Mouse (Mus musculus) CH12.LX (cell line): ENCODE results near the gene Abr.

Experiments used
- CHD1 ChIP-seq: IDR thresholded peaks from 2 replicates; pipeline ENCODE4 v1.6.1; 2012; ENCODE audit warnings: low read depth, low read length, improper control_type of control experiment, inconsistent platforms
- CHD2 ChIP-seq: IDR thresholded peaks from 2 replicates; pipeline ENCODE4 v1.6.1; 2011; ENCODE audit warnings: low read length, improper control_type of control experiment
- CTCF ChIP-seq, 2 experiments: IDR thresholded peaks in 1 of 2; conservative IDR thresholded peaks in 1 of 2; 2 replicates each; pipeline ENCODE4 v1.5.1; 2011 to 2012; ENCODE audit warnings: low read depth in 2 of 2, low read length in 2 of 2, improper control_type of control experiment in 1 of 2, inconsistent platforms in 1 of 2, mild to moderate bottlenecking in 1 of 2, moderate library complexity in 1 of 2
- EP300 ChIP-seq: IDR thresholded peaks from 2 replicates; pipeline ENCODE4 v1.6.1; 2011; ENCODE audit warnings: low read length, improper control_type of control experiment
- IRF4 ChIP-seq: IDR thresholded peaks from 2 replicates; pipeline ENCODE4 v1.6.1; 2014; ENCODE audit warnings: low read depth, mild to moderate bottlenecking, inconsistent platforms, low read length, improper control_type of control experiment
- KAT2A ChIP-seq: IDR thresholded peaks from 2 replicates; pipeline ENCODE4 v1.6.1; 2012; ENCODE audit warnings: low read length, improper control_type of control experiment, inconsistent platforms; ENCODE audit not compliant: insufficient replicate concordance
- MYC ChIP-seq: IDR thresholded peaks from 2 replicates; pipeline ENCODE4 v1.6.1; 2011; ENCODE audit warnings: low read depth, mild to moderate bottlenecking, improper control_type of control experiment, low read length
- NELFE ChIP-seq: IDR thresholded peaks from 2 replicates; pipeline ENCODE4 v1.6.1; 2011; ENCODE audit warnings: low read depth, low read length, improper control_type of control experiment
- POLR2A ChIP-seq: IDR thresholded peaks from 2 replicates; pipeline ENCODE4 v1.6.1; 2011; ENCODE audit warnings: low read depth, mild to moderate bottlenecking, improper control_type of control experiment, low read length
- SMC3 ChIP-seq: IDR thresholded peaks from 2 replicates; pipeline ENCODE4 v1.6.1; 2011; ENCODE audit warnings: low read depth, low read length, improper control_type of control experiment
- ZMIZ1 ChIP-seq: IDR thresholded peaks from 2 replicates; pipeline ENCODE4 v1.6.1; 2012; ENCODE audit warnings: low read depth, mild to moderate bottlenecking, inconsistent platforms, low read length, improper control_type of control experiment

DNA sequence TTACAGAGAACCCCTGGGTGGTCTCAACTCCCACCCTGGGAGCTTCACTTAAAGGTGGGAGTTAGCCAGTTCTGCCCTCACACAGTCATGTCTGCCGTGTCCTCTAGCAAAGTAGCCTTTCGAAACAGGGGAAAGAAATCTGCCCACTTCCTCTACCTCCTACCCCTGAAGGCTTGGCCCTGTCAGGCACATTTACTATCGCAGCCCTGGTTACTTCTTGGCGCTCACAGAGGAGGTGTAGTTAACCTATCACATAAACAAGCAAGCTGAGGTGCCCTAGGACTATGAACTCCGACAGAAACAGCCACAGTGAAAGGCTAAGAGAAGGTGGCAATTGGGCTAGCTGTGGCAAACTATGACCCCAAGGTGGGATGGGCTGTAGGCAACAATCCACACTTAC is 139.4 kb downstream of the Abr start:
- TF ChIP-seq KAT2A (no peak), CHD1 (no peak), ZMIZ1 (no peak), EP300 (no peak; the same call in 1 of the 2 replicates), CTCF (conservative IDR thresholded peaks at IDR 0.05 in 1 of 2, IDR thresholded peaks at IDR 0.05 in 1 of 2; ENCODE audit: low read depth in 2 of 2, low read length in 2 of 2) (no peak), IRF4 (no peak), CHD2 (no peak), MYC (no peak; the same call in 1 of the 2 replicates), SMC3 (no peak), POLR2A (no peak; the same call in 1 of the 2 replicates), NELFE (no peak)
